Comparison of ENCODE assay signal across 8 mouse cellular contexts in the genomic region with DNA sequence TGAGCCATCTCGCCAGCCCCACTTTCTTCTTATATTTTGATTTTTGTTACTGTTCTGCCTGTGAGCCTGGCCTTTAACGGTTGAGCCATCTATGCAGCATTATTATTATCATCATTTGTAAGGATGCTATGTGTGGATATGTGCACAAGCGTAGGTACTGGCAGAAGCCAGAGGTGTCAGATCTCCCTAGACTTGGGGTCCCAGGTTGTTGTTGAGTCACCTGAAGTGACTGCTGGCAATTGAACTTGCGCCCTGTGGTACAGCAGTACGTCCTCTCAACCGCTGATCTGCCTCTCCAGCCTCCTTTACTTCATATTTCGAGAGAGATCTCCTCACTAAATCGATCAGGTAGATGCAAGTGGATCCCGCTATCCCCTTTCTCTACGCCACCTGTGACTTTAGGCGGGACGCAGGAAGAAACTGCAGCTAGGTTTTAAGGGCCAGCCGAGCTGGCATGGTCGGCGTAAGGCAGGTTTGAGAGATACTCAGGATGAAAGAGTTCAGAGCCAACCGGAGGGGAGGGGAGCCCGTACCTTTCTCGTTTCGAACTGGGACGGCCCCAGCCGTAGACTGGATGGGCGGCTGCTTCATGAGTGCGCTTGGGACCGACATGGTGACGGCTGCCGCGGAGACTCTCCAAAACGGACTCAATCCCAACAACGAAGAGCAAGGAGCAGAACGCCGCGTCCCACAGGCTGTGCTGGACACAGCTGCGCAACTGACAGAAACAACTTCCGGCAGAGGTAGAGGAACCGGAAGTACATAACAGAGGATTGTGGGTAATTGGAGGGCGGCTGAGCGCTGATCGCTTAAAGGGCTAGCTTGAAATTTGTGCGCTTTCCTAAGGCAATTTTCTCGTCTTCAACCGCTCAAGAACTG. TPM values are rescaled to one million over a fixed set of nuclear protein-coding genes. Genes with fewer than 3 reads are reported as not detected.
A peak's percentile ranks its signal among the peaks of the same experiment; 100 is the strongest.
DNase-seq lines count a peak whose midpoint lies in the region; ATAC-seq lines count a peak whose summit lies in the region.
"Not testable (repeated sequence)": the region's sequence is repeated elsewhere in the genome, so short reads cannot be mapped to it uniquely, and the experiment has no call there.

A gene (minus strand): TSS at position 767 of the 879 bp plus-strand sequence.

- peak; percentile 85 to 94 for DNase-seq in adrenal gland, adult (ENCODE audit: inconsistent age in 2 of 2, low spot score in 1 of 2)
- DNase-seq in embryo, embryonic 10.5 days (ENCODE audit: low spot score): peak; percentile 94
- peak; percentile 73 for DNase-seq in gastrocnemius, postnatal 14 days
- DNase-seq in left cerebral cortex, postnatal 10 days (ENCODE audit: extremely low spot score in 1 of 2, low spot score in 2 of 2): peak; percentile 84 to 86
- DNase-seq in right cerebral cortex, postnatal 25 days: peak; percentile 80
- peak; percentile 69 to 74 for DNase-seq in urinary bladder, postnatal 4 days (ENCODE audit: low spot score in 2 of 2)

- ATAC-seq in inflammation-experienced regulatory T-cells, adult 6 months: peak; percentile 99
- ATAC-seq in megakaryocyte-erythroid progenitor cell, adult 5-6 weeks (replicated peaks; ENCODE audit: low FRiP score, low TSS enrichment, poor library complexity, severe bottlenecking): peak; percentile 96

- intact Hi-C loops in gastrocnemius, postnatal 14 days (cut with DNase I; ENCODE audit: low total_unique reads); left cerebral cortex, postnatal 10 days (cut with DNase I): not testable (repeated sequence)

RNA-seq across cellular contexts. Expression of the gene that starts here (rescaled TPM):
- 10 to 100 TPM; 21.5 to 23.0 TPM for total RNA-seq in gastrocnemius, postnatal 14 days (2021)
- 100 to 1,000 TPM in 1 of 3 experiments, 10 to 100 TPM in 2; 80.6 to 133 (median 99.1) TPM for polyA plus RNA-seq in inflammation-experienced regulatory T-cells, adult 6 months (2017; shearing (Covaris generic))
- 10 to 100 TPM; 35.1 to 37.0 TPM for total RNA-seq in left cerebral cortex, postnatal 10 days (2021)
- total RNA-seq in megakaryocyte-erythroid progenitor cell, adult 5-6 weeks (2014; fragmentation: Nextera tagmentation): 19.7 and 20.2 TPM in 2 replicates
- total RNA-seq in megakaryocyte-erythroid progenitor cell, adult 5-6 weeks (2017): 50.0 and 51.3 TPM in 2 replicates

Comparison
In these comparisons a context has a peak if more than half of its experiments do, and no peak if none do; other contexts are left out.
1. Peak in every context shown above with its lines: DNase-seq and ATAC-seq.